Comparison of ENCODE assay signal across 24 mouse cellular contexts in genomic region chr1:20817596-20817995, GRCm38 (mm10). TPM values are rescaled to one million over a fixed set of nuclear protein-coding genes. Genes with fewer than 3 reads are reported as not detected.
A peak's percentile ranks its signal among the peaks of the same experiment; 100 is the strongest.
DNase-seq lines count a peak whose midpoint lies in the region; ATAC-seq and TF ChIP-seq lines count a peak whose summit lies in the region.
"Had no signal": no experiment of that assay in that cellular context is flagged by ENCODE, and none has a peak within 500 bp of the region (broad histone marks: within the 10 kb centered on the region; RNA-seq: fewer than 3 reads in every experiment).

No protein-coding gene starts in this region.

- 0 out of 2 replicates have a peak overlapping the region, but pooled peaks have one; percentile 54 for H3K4me2 ChIP-seq in heart, embryonic 12.5 days
- peak overlapping the region; percentile 78 for H3K4me2 ChIP-seq in liver, embryonic 12.5 days
- no peak overlapping the region for H3K4me2 ChIP-seq in liver, embryonic 11.5 days
- no peak overlapping the region for H3K4me2 ChIP-seq in midbrain, embryonic 11.5 days
- H3K4me2 ChIP-seq in midbrain, embryonic 16.5 days (ENCODE audit: low read length) = no peak overlapping the region
- peak overlapping the region; percentile 85; the same call in 1 of the 2 replicates for H3K4me2 ChIP-seq in liver, postnatal 0 days (ENCODE audit: low read depth, low read length)
- no peak overlapping the region for H3K4me2 ChIP-seq in forebrain, embryonic 11.5 days (ENCODE audit: low read depth, low read length, severe bottlenecking)
- H3K4me2 ChIP-seq: hindbrain, embryonic 12.5 days had no signal

- H3K36me3 ChIP-seq in heart, embryonic 12.5 days = peaks cover 51% of the 10 kb centered on the region
- no peaks in the 10 kb centered on the region for H3K36me3 ChIP-seq in heart, adult 2 months (ENCODE audit: control insufficient read depth, insufficient read depth, low read length)
- peaks cover 62% of the 10 kb centered on the region for H3K36me3 ChIP-seq in liver, embryonic 12.5 days
- peaks cover 46% of the 10 kb centered on the region for H3K36me3 ChIP-seq in liver, embryonic 11.5 days (ENCODE audit: control insufficient read depth, insufficient read depth, low read length)
- H3K36me3 ChIP-seq in midbrain, embryonic 11.5 days (ENCODE audit: control insufficient read depth, insufficient read depth, low read length) = peaks cover 16% of the 10 kb centered on the region
- H3K36me3 ChIP-seq in midbrain, embryonic 16.5 days (ENCODE audit: control insufficient read depth, insufficient read depth, low read length) = no peaks in the 10 kb centered on the region
- peaks cover 49% of the 10 kb centered on the region for H3K36me3 ChIP-seq in liver, postnatal 0 days (replicated peaks; ENCODE audit: insufficient read depth, low read length)
- H3K36me3 ChIP-seq in forebrain, embryonic 11.5 days (ENCODE audit: control insufficient read depth, insufficient read depth, low read length) = peaks cover 5% of the 10 kb centered on the region; the same call in 1 of the 2 replicates
- H3K36me3 ChIP-seq: neural tube, embryonic 15.5 days had no signal

- intact Hi-C loops in heart, adult 2 months (cut with DNase I) = loop anchor here (5.0 kb wide), 1 partner anchor 260 kb away; the partner anchor contains the start of gene Tram2

- H3K27ac ChIP-seq in heart, embryonic 12.5 days (ENCODE audit: poor library complexity, severe bottlenecking) = no peak overlapping the region
- no peak overlapping the region for H3K27ac ChIP-seq in heart, adult 2 months
- no peak overlapping the region for H3K27ac ChIP-seq in liver, embryonic 12.5 days
- H3K27ac ChIP-seq in liver, embryonic 11.5 days (ENCODE audit: low read depth, low read length) = no peak overlapping the region
- no peak overlapping the region for H3K27ac ChIP-seq in midbrain, embryonic 11.5 days (ENCODE audit: low read depth, low read length)
- H3K27ac ChIP-seq in midbrain, embryonic 16.5 days (ENCODE audit: low read length) = no peak overlapping the region
- no peak overlapping the region for H3K27ac ChIP-seq in liver, postnatal 0 days (ENCODE audit: low read depth)
- H3K27ac ChIP-seq in forebrain, embryonic 11.5 days (ENCODE audit: low read depth, low read length) = no peak overlapping the region; the same call in 1 of the 2 replicates
- H3K27ac ChIP-seq: embryonic facial prominence, embryonic 12.5 days; hindbrain, embryonic 12.5 days; neural tube, embryonic 15.5 days; stomach, embryonic 15.5 days had no signal

- no peaks in the 10 kb centered on the region for H3K79me2 ChIP-seq in heart, adult 2 months (replicated peaks; ENCODE audit: control insufficient read depth, insufficient read depth, low read length)

- no peak for DNase-seq in heart, adult 2 months
- no peak for DNase-seq in liver, embryonic 11.5 days (ENCODE audit: low spot score)
- DNase-seq in midbrain, embryonic 11.5 days (ENCODE audit: low spot score, missing footprints) = peak; percentile 72
- DNase-seq in liver, postnatal 0 days = no peak
- DNase-seq in forebrain, embryonic 11.5 days (ENCODE audit: low spot score) = no peak
- DNase-seq: adrenal gland, postnatal 10 days; cerebellum, adult 18-20 months; cerebellum, postnatal 14 days; gastrocnemius, postnatal 36 days; kidney, adult 11 months; right cerebral cortex, adult 18-20 months; thymus, postnatal 25 days had no signal

- no peak overlapping the region for H3K9ac ChIP-seq in heart, embryonic 12.5 days
- H3K9ac ChIP-seq in heart, adult 2 months (ENCODE audit: low read depth, low read length) = no peak overlapping the region
- H3K9ac ChIP-seq in liver, embryonic 12.5 days = 0 out of 2 replicates have a peak overlapping the region, but pooled peaks have one; percentile 93
- H3K9ac ChIP-seq in liver, embryonic 11.5 days (ENCODE audit: low read depth, low read length) = no peak overlapping the region
- H3K9ac ChIP-seq in midbrain, embryonic 11.5 days (ENCODE audit: low read length) = no peak overlapping the region
- H3K9ac ChIP-seq in midbrain, embryonic 16.5 days (ENCODE audit: low read depth, low read length) = no peak overlapping the region
- H3K9ac ChIP-seq in liver, postnatal 0 days (replicated peaks) = no peak overlapping the region
- no peak overlapping the region for H3K9ac ChIP-seq in forebrain, embryonic 11.5 days (ENCODE audit: low read length)
- H3K9ac ChIP-seq: hindbrain, embryonic 12.5 days; neural tube, embryonic 15.5 days; stomach, embryonic 15.5 days had no signal

- peaks cover 8% of the 10 kb centered on the region for H3K4me1 ChIP-seq in heart, embryonic 12.5 days (replicated peaks)
- no peaks in the 10 kb centered on the region; the same call in 1 of the 2 replicates for H3K4me1 ChIP-seq in heart, adult 2 months (ENCODE audit: control insufficient read depth, insufficient read depth, low read length)
- H3K4me1 ChIP-seq in liver, embryonic 12.5 days = peaks cover 22% of the 10 kb centered on the region
- H3K4me1 ChIP-seq in liver, embryonic 11.5 days (replicated peaks; ENCODE audit: control insufficient read depth, insufficient read depth, low read length) = peaks cover 6% of the 10 kb centered on the region; the same call in 1 of the 2 replicates
- H3K4me1 ChIP-seq in midbrain, embryonic 11.5 days (ENCODE audit: control insufficient read depth, insufficient read depth, low read length) = peaks cover 8% of the 10 kb centered on the region
- H3K4me1 ChIP-seq in midbrain, embryonic 16.5 days (ENCODE audit: control insufficient read depth, insufficient read depth, low read length) = peaks cover 5% of the 10 kb centered on the region
- peaks cover 3% of the 10 kb centered on the region; the same call in 1 of the 2 replicates for H3K4me1 ChIP-seq in liver, postnatal 0 days (ENCODE audit: insufficient read depth)
- H3K4me1 ChIP-seq in forebrain, embryonic 11.5 days (replicated peaks; ENCODE audit: control insufficient read depth, insufficient read depth, low read length) = no peaks in the 10 kb centered on the region

- WGBS in heart, embryonic 12.5 days = 78% methylated on average over 12 of the region's 12 CpGs
- 61% methylated on average over 12 of the region's 12 CpGs for WGBS in heart, adult 2 months
- WGBS in liver, embryonic 12.5 days (ENCODE audit: insufficient replicate concordance) = 78% methylated on average over 12 of the region's 12 CpGs
- 83% methylated on average over 12 of the region's 12 CpGs for WGBS in liver, embryonic 11.5 days
- 55% methylated on average over 12 of the region's 12 CpGs for WGBS in midbrain, embryonic 11.5 days
- 47% methylated on average over 12 of the region's 12 CpGs for WGBS in midbrain, embryonic 16.5 days
- 74% methylated on average over 12 of the region's 12 CpGs for WGBS in liver, postnatal 0 days (ENCODE audit: insufficient replicate concordance)
- WGBS in forebrain, embryonic 11.5 days = 61% methylated on average over 12 of the region's 12 CpGs

- no peak for TF ChIP-seq CTCF in heart, adult 2 months (IDR thresholded peaks at IDR 0.05)
- TF ChIP-seq CTCF in liver, postnatal 0 days (IDR thresholded peaks at IDR 0.05; ENCODE audit: low read depth) = no peak

- no peak for TF ChIP-seq EP300 in heart, adult 2 months (IDR thresholded peaks at IDR 0.05; ENCODE audit: insufficient read depth, low read depth, low read length)
- TF ChIP-seq EP300 in liver, postnatal 0 days (IDR thresholded peaks at IDR 0.05; ENCODE audit: low read depth) = no peak

- no peak overlapping the region for H3K4me3 ChIP-seq in heart, embryonic 12.5 days
- no peak overlapping the region for H3K4me3 ChIP-seq in heart, adult 2 months
- H3K4me3 ChIP-seq in liver, embryonic 12.5 days = peak overlapping the region; percentile 89
- no peak overlapping the region for H3K4me3 ChIP-seq in liver, embryonic 11.5 days (ENCODE audit: low read depth, low read length)
- H3K4me3 ChIP-seq in midbrain, embryonic 11.5 days (ENCODE audit: low read depth, low read length) = no peak overlapping the region
- H3K4me3 ChIP-seq in midbrain, embryonic 16.5 days (ENCODE audit: low read depth, low read length) = no peak overlapping the region
- no peak overlapping the region for H3K4me3 ChIP-seq in liver, postnatal 0 days (ENCODE audit: low read depth, low read length)
- no peak overlapping the region for H3K4me3 ChIP-seq in forebrain, embryonic 11.5 days (ENCODE audit: low read depth, low read length)
- H3K4me3 ChIP-seq: embryonic facial prominence, embryonic 12.5 days; hindbrain, embryonic 12.5 days; neural tube, embryonic 15.5 days; stomach, embryonic 15.5 days had no signal

- no peaks in the 10 kb centered on the region for H3K9me3 ChIP-seq in heart, embryonic 12.5 days (replicated peaks)
- H3K9me3 ChIP-seq in liver, embryonic 12.5 days (replicated peaks) = no peaks in the 10 kb centered on the region
- H3K9me3 ChIP-seq in liver, embryonic 11.5 days (ENCODE audit: control insufficient read depth, low read length) = no peaks in the 10 kb centered on the region
- H3K9me3 ChIP-seq in midbrain, embryonic 11.5 days (ENCODE audit: control insufficient read depth, low read length) = no peaks in the 10 kb centered on the region
- no peaks in the 10 kb centered on the region for H3K9me3 ChIP-seq in midbrain, embryonic 16.5 days (replicated peaks; ENCODE audit: control insufficient read depth, low read length, poor library complexity, severe bottlenecking)
- no peaks in the 10 kb centered on the region for H3K9me3 ChIP-seq in liver, postnatal 0 days (ENCODE audit: low read length)
- H3K9me3 ChIP-seq in forebrain, embryonic 11.5 days (ENCODE audit: control insufficient read depth, low read length) = no peaks in the 10 kb centered on the region
- H3K9me3 ChIP-seq: embryonic facial prominence, embryonic 12.5 days; hindbrain, embryonic 12.5 days; neural tube, embryonic 15.5 days; stomach, embryonic 15.5 days had no signal

- ATAC-seq in heart, embryonic 12.5 days (ENCODE audit: insufficient number of reproducible peaks, low FRiP score) = no peak
- ATAC-seq in liver, embryonic 12.5 days = no peak
- ATAC-seq in liver, embryonic 11.5 days (replicated peaks; ENCODE audit: low FRiP score) = no peak
- no peak for ATAC-seq in midbrain, embryonic 11.5 days (ENCODE audit: low FRiP score)
- ATAC-seq in midbrain, embryonic 16.5 days = no peak
- ATAC-seq in liver, postnatal 0 days = no peak
- ATAC-seq in forebrain, embryonic 11.5 days (replicated peaks; ENCODE audit: low FRiP score) = no peak

- no peak for TF ChIP-seq POLR2A in heart, adult 2 months (IDR thresholded peaks at IDR 0.05; ENCODE audit: insufficient read depth, low read depth, low read length)

- no peaks in the 10 kb centered on the region for H3K27me3 ChIP-seq in heart, embryonic 12.5 days (replicated peaks)
- H3K27me3 ChIP-seq in heart, adult 2 months (ENCODE audit: control insufficient read depth, insufficient read depth, low read length) = no peaks in the 10 kb centered on the region
- H3K27me3 ChIP-seq in liver, embryonic 12.5 days (replicated peaks) = no peaks in the 10 kb centered on the region
- no peaks in the 10 kb centered on the region for H3K27me3 ChIP-seq in liver, embryonic 11.5 days (replicated peaks; ENCODE audit: control insufficient read depth, insufficient read depth, low read length)
- no peaks in the 10 kb centered on the region for H3K27me3 ChIP-seq in midbrain, embryonic 11.5 days (ENCODE audit: control insufficient read depth, insufficient read depth, low read length)
- H3K27me3 ChIP-seq in midbrain, embryonic 16.5 days (ENCODE audit: control insufficient read depth, insufficient read depth, low read depth, low read length) = no peaks in the 10 kb centered on the region
- H3K27me3 ChIP-seq in liver, postnatal 0 days (ENCODE audit: insufficient read depth, low read length) = no peaks in the 10 kb centered on the region
- no peaks in the 10 kb centered on the region for H3K27me3 ChIP-seq in forebrain, embryonic 11.5 days (ENCODE audit: control insufficient read depth, insufficient read depth, low read length)
- H3K27me3 ChIP-seq: embryonic facial prominence, embryonic 12.5 days; hindbrain, embryonic 12.5 days; neural tube, embryonic 15.5 days; stomach, embryonic 15.5 days had no signal

RNA-seq across cellular contexts. Expression of gene Mcm3, which starts 2.5 kb away (rescaled TPM):
- 114 and 116 TPM in 2 replicates for polyA plus RNA-seq in heart, embryonic 12.5 days (2016; fragmentation: Nextera tagmentation; extraction: Ambion mirVana)
- total RNA-seq in heart, adult 2 months (2021) = 1 to 10 TPM; 4.3 to 5.4 TPM
- polyA plus RNA-seq in heart, adult 2 months (2012; rRNA removed) = 3.5 and 7.5 TPM in 2 replicates
- 203 and 204 TPM in 2 replicates for polyA plus RNA-seq in liver, embryonic 12.5 days (2016; fragmentation: Nextera tagmentation; extraction: Ambion mirVana)
- 311 and 347 TPM in 2 replicates for polyA plus RNA-seq in liver, embryonic 11.5 days (2014; fragmentation: Nextera tagmentation; extraction: Ambion mirVana)
- polyA plus RNA-seq in midbrain, embryonic 11.5 days (2014; fragmentation: Nextera tagmentation; extraction: Ambion mirVana) = 195 and 210 TPM in 2 replicates
- polyA plus RNA-seq in midbrain, embryonic 16.5 days (2015; fragmentation: Nextera tagmentation; extraction: Ambion mirVana) = 12.2 and 19.0 TPM in 2 replicates
- polyA plus RNA-seq in liver, postnatal 0 days (2015; fragmentation: Nextera tagmentation; extraction: Ambion mirVana) = 46.9 and 55.3 TPM in 2 replicates
- polyA plus RNA-seq in forebrain, embryonic 11.5 days (2014; fragmentation: Nextera tagmentation; extraction: Ambion mirVana) = 234 and 261 TPM in 2 replicates

RNA-seq across cellular contexts. Expression of gene Il17f, which starts 27.2 kb away (rescaled TPM):
- polyA plus RNA-seq in heart, embryonic 12.5 days (2016; fragmentation: Nextera tagmentation; extraction: Ambion mirVana) = 0.15 TPM in 1 of 2 replicates, not detected in the other
- total RNA-seq in heart, adult 2 months (2021) = not detected
- not detected in 2 replicates for polyA plus RNA-seq in heart, adult 2 months (2012; rRNA removed)
- 0.23 TPM in 1 of 2 replicates, not detected in the other for polyA plus RNA-seq in liver, embryonic 12.5 days (2016; fragmentation: Nextera tagmentation; extraction: Ambion mirVana)
- polyA plus RNA-seq in liver, embryonic 11.5 days (2014; fragmentation: Nextera tagmentation; extraction: Ambion mirVana) = not detected in 2 replicates
- polyA plus RNA-seq in midbrain, embryonic 11.5 days (2014; fragmentation: Nextera tagmentation; extraction: Ambion mirVana) = 0.14 TPM in 1 of 2 replicates, not detected in the other
- polyA plus RNA-seq in midbrain, embryonic 16.5 days (2015; fragmentation: Nextera tagmentation; extraction: Ambion mirVana) = not detected in 2 replicates
- not detected in 2 replicates for polyA plus RNA-seq in liver, postnatal 0 days (2015; fragmentation: Nextera tagmentation; extraction: Ambion mirVana)
- 0.43 and 0.51 TPM in 2 replicates for polyA plus RNA-seq in forebrain, embryonic 11.5 days (2014; fragmentation: Nextera tagmentation; extraction: Ambion mirVana)
- total RNA-seq: adrenal gland, postnatal 10 days; gastrocnemius, adult 18-20 months; gastrocnemius, postnatal 36 days; heart, adult 8-10 months; layer of hippocampus, adult 8-10 months had no signal
- polyA plus RNA-seq: C2C12; heart, postnatal 0 days; neural tube, embryonic 15.5 days had no signal

Comparison
In these comparisons a context has a peak if more than half of its experiments do, and no peak if none do; other contexts are left out.
1. H3K4me2 ChIP-seq: peak in heart, embryonic 12.5 days (single experiment), liver, embryonic 12.5 days (single experiment) and liver, postnatal 0 days (single experiment); none in liver, embryonic 11.5 days (single experiment), midbrain, embryonic 11.5 days (single experiment), midbrain, embryonic 16.5 days (single experiment) and forebrain, embryonic 11.5 days (single experiment).